Mouse (Mus musculus) MEL (cell line): ENCODE measurements around the gene Smim27. TPM values are rescaled to one million over a fixed set of nuclear protein-coding genes. Genes with fewer than 3 reads are reported as not detected.

Experiments
- DNase-seq: peaks from one replicate; pipeline ENCODE4 v3.0.0; 2011; ENCODE audit warnings: low read depth, low spot score
- H3K27ac ChIP-seq: 2 replicates; pipeline ENCODE4 v1.5.1; 2012; ENCODE audit warnings: low read depth, mild to moderate bottlenecking, control low read depth, low read length, moderate library complexity; ENCODE audit not compliant: control insufficient read depth
- H3K27me3 ChIP-seq, 2 experiments: fragments of 150-350 bp in 1 of 2; sonication (generic) in 1 of 2; 2 replicates each; pipeline ENCODE4 v1.6.1; 2012; ENCODE audit warnings: low read length in 2 of 2, mild to moderate bottlenecking in 2 of 2, improper control_type of control experiment in 1 of 2, moderate library complexity in 1 of 2; ENCODE audit not compliant: insufficient read depth in 2 of 2, control insufficient read depth in 1 of 2
- H3K36me3 ChIP-seq, 2 experiments: 2 replicates each; pipeline ENCODE4 v1.6.1; 2012 to 2014; ENCODE audit warnings: low read length in 2 of 2, improper control_type of control experiment in 1 of 2, inconsistent platforms in 1 of 2, mild to moderate bottlenecking in 1 of 2; ENCODE audit not compliant: insufficient read depth in 2 of 2, control insufficient read depth in 1 of 2
- H3K4me1 ChIP-seq, 2 experiments: fragments of 150-350 bp in 1 of 2; sonication (generic) in 1 of 2; 2 replicates each; pipeline ENCODE4 v1.6.1; 2012; ENCODE audit warnings: low read length in 2 of 2, improper control_type of control experiment in 1 of 2, mild to moderate bottlenecking in 1 of 2; ENCODE audit not compliant: insufficient read depth in 2 of 2, control insufficient read depth in 1 of 2
- H3K4me3 ChIP-seq, 2 experiments: fragments of 150-350 bp in 1 of 2; sonication (generic) in 1 of 2; 2 replicates each; pipeline ENCODE4 v1.5.1; 2012; ENCODE audit warnings: low read depth in 2 of 2, low read length in 2 of 2, mild to moderate bottlenecking in 2 of 2, moderate library complexity in 2 of 2, control low read depth in 1 of 2, improper control_type of control experiment in 1 of 2; ENCODE audit not compliant: control insufficient read depth in 1 of 2, insufficient read depth in 1 of 2
- H3K79me2 ChIP-seq: 2 replicates; pipeline ENCODE4 v1.6.1; 2012; ENCODE audit warnings: mild to moderate bottlenecking, low read length, moderate library complexity; ENCODE audit not compliant: control insufficient read depth, poor library complexity, insufficient read depth
- H3K9ac ChIP-seq: 2 replicates; pipeline ENCODE4 v1.6.1; 2012; ENCODE audit warnings: low read depth, mild to moderate bottlenecking, control low read depth, low read length, moderate library complexity; ENCODE audit not compliant: control insufficient read depth, poor library complexity, severe bottlenecking
- H3K9me3 ChIP-seq: fragments of 150-350 bp; sonication (generic); replicated peaks from 2 replicates; pipeline ENCODE4 v1.6.1; 2012; ENCODE audit warnings: mild to moderate bottlenecking, low read length, improper control_type of control experiment, moderate library complexity; ENCODE audit not compliant: insufficient read depth
- CHD2 ChIP-seq: IDR thresholded peaks from 2 replicates; pipeline ENCODE4 v1.6.1; 2011; ENCODE audit warnings: low read length, improper control_type of control experiment
- E2F4 ChIP-seq: IDR thresholded peaks from 2 replicates; pipeline ENCODE4 v1.6.1; 2011; ENCODE audit warnings: low read depth, low read length, improper control_type of control experiment, borderline replicate concordance
- EP300 ChIP-seq, 2 experiments: IDR thresholded peaks; 2 replicates each; pipeline ENCODE4 v1.6.1; 2011; ENCODE audit warnings: improper control_type of control experiment in 2 of 2, low read length in 2 of 2, low read depth in 1 of 2, mild to moderate bottlenecking in 1 of 2
- ETS1 ChIP-seq: IDR thresholded peaks from 2 replicates; pipeline ENCODE4 v1.6.1; 2012; ENCODE audit warnings: low read depth, mild to moderate bottlenecking, inconsistent platforms, low read length, improper control_type of control experiment, moderate library complexity
- GABPA ChIP-seq: IDR thresholded peaks from 2 replicates; pipeline ENCODE4 v1.6.1; 2012; ENCODE audit warnings: low read depth, mild to moderate bottlenecking, inconsistent platforms, low read length, improper control_type of control experiment, moderate library complexity
- HCFC1 ChIP-seq: IDR thresholded peaks from 2 replicates; pipeline ENCODE4 v1.6.1; 2012; ENCODE audit warnings: low read depth, mild to moderate bottlenecking, inconsistent platforms, low read length, improper control_type of control experiment, moderate library complexity
- MEF2A ChIP-seq: IDR thresholded peaks from 2 replicates; pipeline ENCODE4 v1.6.1; 2014; ENCODE audit warnings: low read depth, mild to moderate bottlenecking, inconsistent platforms, low read length, improper control_type of control experiment; ENCODE audit not compliant: poor library complexity, insufficient replicate concordance, severe bottlenecking; ENCODE audit errors: extremely low read depth
- MXI1 ChIP-seq: IDR thresholded peaks from 2 replicates; pipeline ENCODE4 v1.6.1; 2011; ENCODE audit warnings: mild to moderate bottlenecking, low read depth, low read length, improper control_type of control experiment
- MYB ChIP-seq: IDR thresholded peaks from 2 replicates; pipeline ENCODE4 v1.6.1; 2011; ENCODE audit warnings: mild to moderate bottlenecking, low read depth, low read length, improper control_type of control experiment
- POLR2AphosphoS2 ChIP-seq: IDR thresholded peaks from 2 replicates; pipeline ENCODE4 v1.6.1; 2011; ENCODE audit warnings: low read length, improper control_type of control experiment
- RCOR1 ChIP-seq: IDR thresholded peaks from 2 replicates; pipeline ENCODE4 v1.6.1; 2012; ENCODE audit warnings: low read depth, mild to moderate bottlenecking, inconsistent platforms, low read length, improper control_type of control experiment
- SIN3A ChIP-seq: IDR thresholded peaks from 2 replicates; pipeline ENCODE4 v1.6.1; 2012; ENCODE audit warnings: low read length, improper control_type of control experiment, inconsistent platforms
- SMC3 ChIP-seq: IDR thresholded peaks from 2 replicates; pipeline ENCODE4 v1.6.1; 2011; ENCODE audit warnings: low read depth, low read length, improper control_type of control experiment
- TBP ChIP-seq: IDR thresholded peaks from 2 replicates; pipeline ENCODE4 v1.8.0; 2011; ENCODE audit warnings: low read depth, low read length, improper control_type of control experiment
- TCF12 ChIP-seq: IDR thresholded peaks from 2 replicates; pipeline ENCODE4 v1.6.1; 2014; ENCODE audit warnings: low read depth, mild to moderate bottlenecking, inconsistent platforms, low read length, improper control_type of control experiment, moderate library complexity
- USF1 ChIP-seq: IDR thresholded peaks from 2 replicates; pipeline ENCODE4 v1.6.1; 2014; ENCODE audit warnings: low read depth, mild to moderate bottlenecking, inconsistent platforms, low read length, improper control_type of control experiment, moderate library complexity
- ZC3H11A ChIP-seq: IDR thresholded peaks from 2 replicates; pipeline ENCODE4 v1.6.1; 2012; ENCODE audit warnings: low read depth, mild to moderate bottlenecking, inconsistent platforms, low read length, improper control_type of control experiment
- ZMIZ1 ChIP-seq: IDR thresholded peaks from 2 replicates; pipeline ENCODE4 v1.6.1; 2012; ENCODE audit warnings: low read depth, mild to moderate bottlenecking, inconsistent platforms, low read length, improper control_type of control experiment, moderate library complexity
- polyA plus RNA-seq, 2 experiments: library from polyadenylated mRNA; stranded (reverse) in 1 of 2; unstranded in 1 of 2; fragments of >175 nt in 1 of 2; fragments of >200 nt in 1 of 2; gene quantifications; 2 replicates each; pipeline versions ENCODE4 v1.2.1 to v1.2.4; 2012; ENCODE audit warnings: low replicate concordance in 2 of 2, low read depth in 1 of 2; ENCODE audit not compliant: insufficient read length in 2 of 2, insufficient read depth in 1 of 2, missing spikeins in 1 of 2
- total RNA-seq: library from RNA; depleted of rRNA; stranded (reverse); fragments of 300-350 nt; gene quantifications from 2 replicates; pipeline ENCODE4 v1.2.3, GENCODE M21; 2012

Gene Smim27
- total and polyA plus RNA-seq, 3 experiments, result 7.3 to 12.1 TPM; not detected in 1

DNA sequence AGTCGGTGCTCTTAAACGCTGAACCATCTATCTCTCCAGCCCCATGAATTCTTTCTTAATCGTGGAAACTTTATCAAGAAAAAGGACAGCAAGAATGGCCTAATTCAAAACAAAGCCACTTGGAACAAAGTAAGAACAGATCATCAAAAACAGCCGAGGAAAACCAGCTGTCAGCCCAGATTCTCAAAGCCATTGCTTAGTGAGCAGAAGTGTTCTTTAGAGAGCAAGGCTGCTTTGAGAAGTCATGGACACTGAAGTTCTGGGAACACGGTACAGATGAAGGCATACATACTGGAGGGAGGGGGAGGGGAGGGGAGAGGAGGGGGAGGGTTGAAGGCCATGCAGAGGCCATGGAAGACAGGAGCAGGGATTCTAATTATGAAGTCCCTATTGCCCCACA is 43.3 kb upstream of the Smim27 start:
- no peaks in the 10 kb centered on the region for H3K79me2 ChIP-seq
- no peak overlapping the region for H3K9ac ChIP-seq
- no peaks in the 10 kb centered on the region for H3K36me3 ChIP-seq
- H3K27ac ChIP-seq, result no peak overlapping the region
- H3K27me3 ChIP-seq, result no peaks in the 10 kb centered on the region
- no peaks in the 10 kb centered on the region for H3K4me1 ChIP-seq
- H3K9me3 ChIP-seq, result no peaks in the 10 kb centered on the region
- TF ChIP-seq E2F4 (no peak), SIN3A (no peak), MEF2A (no peak), RCOR1 (no peak), GABPA (no peak), ZC3H11A (no peak)
- DNase-seq, result no peak
- no peak overlapping the region for H3K4me3 ChIP-seq

DNA sequence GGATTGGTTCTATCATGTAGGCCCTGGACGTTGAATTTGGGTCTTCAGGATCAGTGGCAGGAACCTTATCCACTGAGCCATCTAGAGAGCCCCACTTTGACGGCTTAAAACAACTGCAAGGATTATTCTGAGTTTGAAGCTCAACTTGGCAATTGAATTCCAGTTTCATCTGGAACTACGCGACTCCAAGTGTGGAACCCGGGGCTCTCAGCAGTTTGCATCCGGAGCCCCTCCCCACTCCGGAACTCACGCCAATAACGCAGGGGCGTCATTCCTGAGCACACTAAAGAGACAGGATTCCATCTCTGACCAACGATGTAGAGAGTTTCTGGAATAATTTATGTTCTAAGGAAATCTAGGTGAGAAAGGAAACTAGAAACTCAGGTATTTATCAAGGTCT is 42.2 kb upstream of the Smim27 start:
- Histone ChIP-seq H3K36me3 (no peaks in the 10 kb centered on the region), H3K27me3 (no peaks in the 10 kb centered on the region), H3K9ac (no peak overlapping the region), H3K79me2 (no peaks in the 10 kb centered on the region), H3K27ac (no peak overlapping the region), H3K4me1 (no peaks in the 10 kb centered on the region), H3K4me3 (no peak overlapping the region), H3K9me3 (no peaks in the 10 kb centered on the region)
- DNase-seq, result no peak
- TF ChIP-seq TCF12, result no peak

DNA sequence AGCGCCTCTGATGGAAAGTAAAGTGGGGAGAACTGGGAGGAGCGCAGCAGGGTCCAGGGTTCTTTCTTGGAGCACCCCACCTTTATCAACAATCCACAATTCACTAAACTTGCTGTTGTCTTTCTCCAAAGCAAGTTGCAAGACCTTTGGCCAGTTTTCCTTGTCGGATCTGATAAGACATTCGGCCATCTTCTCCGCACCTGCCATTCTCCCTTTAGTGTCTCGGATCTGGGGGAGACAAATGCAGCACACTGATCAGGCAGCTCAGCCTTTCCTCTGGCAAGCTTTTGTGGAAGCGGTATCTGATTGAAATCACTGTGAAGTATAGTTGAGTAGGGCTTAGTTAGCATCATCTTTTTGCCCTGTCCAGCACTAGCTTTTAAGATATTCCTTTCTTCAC is 41.5 kb upstream of the Smim27 start:
- Histone ChIP-seq H3K36me3 (no peaks in the 10 kb centered on the region), H3K9me3 (no peaks in the 10 kb centered on the region)

More for the DNA sequence above, 41.5 kb upstream of the Smim27 start:
- DNase-seq, result no peak
- no peaks in the 10 kb centered on the region for H3K27me3 ChIP-seq
- H3K27ac ChIP-seq, result no peak overlapping the region
- H3K9ac ChIP-seq, result no peak overlapping the region
- H3K4me1 ChIP-seq, result no peaks in the 10 kb centered on the region
- no peak overlapping the region for H3K4me3 ChIP-seq
- H3K79me2 ChIP-seq, result no peaks in the 10 kb centered on the region
- TF ChIP-seq TBP, result no peak
- TF ChIP-seq MYB, result no peak
- TF ChIP-seq ETS1, result no peak
- TF ChIP-seq SMC3, result no peak
- no peak for TF ChIP-seq CHD2
- TF ChIP-seq E2F4, result no peak
- TF ChIP-seq POLR2AphosphoS2, result no peak
- TF ChIP-seq EP300 (IDR thresholded peaks at IDR 0.05; ENCODE audit: low read depth in 1 of 2, low read length in 2 of 2), result no peak
- no peak for TF ChIP-seq ZMIZ1
- no peak for TF ChIP-seq MXI1
- TF ChIP-seq USF1, result no peak
- TF ChIP-seq HCFC1, result no peak
- TF ChIP-seq, all 39 proteins: peak for 0
